Mouse (Mus musculus) thymus, adult 2 months (tissue): ENCODE measurements around the gene Cbfa2t3. TPM values are rescaled to one million over a fixed set of nuclear protein-coding genes. Genes with fewer than 3 reads are reported as not detected.
A peak's percentile ranks its signal among the peaks of the same experiment; 100 is the strongest.

Source experiments
- DNase-seq: peaks from one replicate; pipeline ENCODE4 v3.0.0; 2021
- H3K27ac ChIP-seq: fragments of 200-500 bp; 2 replicates; pipeline ENCODE4 v1.5.1; 2012; ENCODE audit warnings: low read length, control low read depth; ENCODE audit not compliant: control insufficient read depth, insufficient read depth
- H3K27me3 ChIP-seq: fragments of 200-500 bp; 2 replicates; pipeline ENCODE4 v1.6.1; 2012; ENCODE audit warnings: mild to moderate bottlenecking, low read length, moderate library complexity, mixed read lengths; ENCODE audit not compliant: control insufficient read depth, insufficient read depth
- H3K36me3 ChIP-seq: fragments of 200-500 bp; 2 replicates; pipeline ENCODE4 v1.6.1; 2012; ENCODE audit warnings: mild to moderate bottlenecking, low read length, moderate library complexity; ENCODE audit not compliant: control insufficient read depth, insufficient read depth
- H3K4me1 ChIP-seq: fragments of 200-500 bp; replicated peaks from 2 replicates; pipeline ENCODE4 v1.6.1; 2012; ENCODE audit warnings: low read length; ENCODE audit not compliant: control insufficient read depth, insufficient read depth
- H3K4me3 ChIP-seq: fragments of 200-500 bp; 2 replicates; pipeline ENCODE4 v1.5.1; 2012; ENCODE audit warnings: mild to moderate bottlenecking, low read length, control low read depth, moderate library complexity; ENCODE audit not compliant: control insufficient read depth, insufficient read depth
- CTCF ChIP-seq: fragments of 200-500 bp; IDR thresholded peaks from 2 replicates; pipeline ENCODE4 v1.5.1; 2012; ENCODE audit warnings: mild to moderate bottlenecking, control low read depth, low read length, moderate library complexity, borderline replicate concordance; ENCODE audit not compliant: control insufficient read depth, poor library complexity, insufficient read depth; ENCODE audit errors: extremely low read depth
- POLR2A ChIP-seq: fragments of 200-500 bp; IDR thresholded peaks from 2 replicates; pipeline ENCODE4 v1.6.1; 2012; ENCODE audit warnings: mild to moderate bottlenecking, low read length, control low read depth, moderate library complexity; ENCODE audit not compliant: control insufficient read depth, poor library complexity, insufficient read depth; ENCODE audit errors: extremely low read depth
- WGBS: fragments of 180-500 bp; shearing (Covaris S2); methylation state at CpG from one replicate; pipeline ENCODE4 v1.1.7; 2018; 5-methylcytosine and 5-hydroxymethylcytosine counted together
- polyA plus RNA-seq: library from polyadenylated mRNA; depleted of rRNA; stranded (reverse); fragments of >200 nt; gene quantifications from 2 replicates; pipeline ENCODE4 v1.2.3, GENCODE M21; 2012

The Cbfa2t3 gene
- polyA plus RNA-seq, 1 experiment, result 62.3 TPM

DNA sequence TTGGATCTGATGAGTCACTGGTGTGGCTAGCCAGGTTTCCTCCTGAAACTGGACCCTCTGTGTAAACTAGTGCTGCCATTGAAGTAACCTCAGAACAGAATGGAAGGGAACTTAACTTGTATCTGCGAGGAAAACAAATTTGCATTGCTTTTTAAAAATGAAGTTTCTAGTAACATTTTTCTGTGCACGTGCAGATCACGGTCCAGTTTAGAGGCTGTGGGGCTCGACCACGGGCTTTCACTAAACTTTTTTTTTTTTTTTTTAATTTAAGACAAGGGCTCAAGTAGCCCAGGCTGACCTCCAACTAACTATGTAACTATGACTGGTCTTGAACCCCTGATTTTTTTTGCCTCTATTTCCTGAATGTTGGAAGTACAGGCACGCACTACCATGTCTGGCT, 4.0 kb upstream of the Cbfa2t3 start:
- no peaks in the 10 kb centered on the region for H3K36me3 ChIP-seq
- DNase-seq, result no peak
- TF ChIP-seq CTCF, result no peak
- TF ChIP-seq POLR2A, result no peak
- no peaks in the 10 kb centered on the region for H3K27me3 ChIP-seq
- WGBS, result 22% methylated on average over 6 of the region's 6 CpGs
- H3K4me3 ChIP-seq, result no peak overlapping the region
- peak overlapping the region; percentile 95 for H3K27ac ChIP-seq
- H3K4me1 ChIP-seq, result peaks cover 85% of the 10 kb centered on the region

- H3K4me1 ChIP-seq, result peaks cover 85% of the 10 kb centered on the region
- H3K4me3 ChIP-seq, result no peak overlapping the region; the same call in 1 of the 2 replicates
- H3K27me3 ChIP-seq, result no peaks in the 10 kb centered on the region
- TF ChIP-seq CTCF (no peak), POLR2A (no peak)
- DNase-seq, result peak; percentile 78
- no peaks in the 10 kb centered on the region for H3K36me3 ChIP-seq
- peak overlapping the region; percentile 95 for H3K27ac ChIP-seq
- 4% methylated on average over 10 of the region's 10 CpGs for WGBS
Observed at GRCm38 (mm10) chr8:122702301-122702941, 3.5 kb upstream of the Cbfa2t3 start.

- H3K36me3 ChIP-seq, result no peaks in the 10 kb centered on the region
- H3K4me1 ChIP-seq, result peaks cover 85% of the 10 kb centered on the region
- 8% methylated on average over 12 of the region's 12 CpGs for WGBS
- peak overlapping the region; percentile 95 for H3K27ac ChIP-seq
- H3K27me3 ChIP-seq, result no peaks in the 10 kb centered on the region
- TF ChIP-seq POLR2A (no peak), CTCF (0 out of 2 replicates have a peak, but pooled peaks have one; percentile 66)
- H3K4me3 ChIP-seq, result no peak overlapping the region
- peak; percentile 86 for DNase-seq
Observed at GRCm38 (mm10) chr8:122701441-122702185, 2.7 kb upstream of the Cbfa2t3 start.

DNA sequence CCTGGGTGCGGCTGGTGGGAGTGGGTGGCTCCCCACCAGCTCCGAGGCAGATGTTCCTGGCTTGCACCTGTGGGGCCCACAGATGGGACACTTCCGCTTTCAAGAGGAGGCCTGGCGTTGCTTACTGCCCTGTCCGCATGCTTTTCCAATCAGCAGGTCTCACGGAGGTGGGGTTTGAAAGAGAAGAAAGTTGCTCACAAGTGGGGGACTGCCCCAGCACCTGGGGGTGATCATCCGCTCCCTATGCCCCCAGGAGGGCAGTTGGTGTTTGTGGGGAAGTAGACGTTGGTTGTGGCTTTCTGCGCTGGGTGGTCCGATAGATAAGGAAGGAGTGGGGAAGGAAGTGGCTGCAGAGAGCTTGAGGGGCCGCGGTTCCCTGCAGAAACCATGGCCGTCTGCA, 1.7 kb upstream of the Cbfa2t3 start:
- Histone ChIP-seq H3K27me3 (no peaks in the 10 kb centered on the region), H3K36me3 (no peaks in the 10 kb centered on the region), H3K4me1 (peaks cover 85% of the 10 kb centered on the region), H3K4me3 (no peak overlapping the region), H3K27ac (peak overlapping the region; percentile 89)
- WGBS, result 4% methylated on average over 13 of the region's 13 CpGs
- TF ChIP-seq POLR2A (no peak), CTCF (no peak)
- DNase-seq, result peak; percentile 73

DNA sequence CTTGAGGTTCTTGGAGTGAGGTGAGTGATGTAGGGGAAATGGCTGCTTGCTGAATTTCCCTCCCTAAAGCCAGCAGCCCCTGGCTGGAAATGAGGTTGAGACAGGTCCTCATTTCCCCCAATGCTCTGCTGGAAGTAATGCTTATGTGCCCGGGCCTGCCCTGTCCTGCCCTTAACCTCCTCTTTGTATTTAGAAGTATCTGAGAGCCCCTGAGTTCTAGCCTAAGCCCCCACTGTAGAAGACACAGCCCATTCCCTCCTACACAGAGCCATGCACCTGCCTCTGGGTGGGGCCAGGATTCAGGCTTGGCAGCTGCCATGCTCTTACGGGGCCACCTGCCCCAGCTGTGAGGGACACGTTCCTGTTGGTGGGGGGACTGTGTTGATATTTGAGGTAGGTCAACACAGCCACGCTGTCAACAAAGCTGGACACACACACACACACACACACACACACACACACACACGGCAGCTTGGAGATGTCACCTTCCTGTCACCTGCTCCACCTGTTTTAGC, 598 bp downstream of the Cbfa2t3 start:
- DNase-seq, result peak; percentile 79
- Histone ChIP-seq H3K4me1 (peaks cover 90% of the 10 kb centered on the region), H3K27ac (peak overlapping the region; percentile 63), H3K27me3 (no peaks in the 10 kb centered on the region), H3K36me3 (no peaks in the 10 kb centered on the region; the same call in 1 of the 2 replicates), H3K4me3 (peak overlapping the region; percentile 55)
- TF ChIP-seq POLR2A (no peak), CTCF (no peak)
- WGBS, result 4% methylated on average over 5 of the region's 5 CpGs

DNA sequence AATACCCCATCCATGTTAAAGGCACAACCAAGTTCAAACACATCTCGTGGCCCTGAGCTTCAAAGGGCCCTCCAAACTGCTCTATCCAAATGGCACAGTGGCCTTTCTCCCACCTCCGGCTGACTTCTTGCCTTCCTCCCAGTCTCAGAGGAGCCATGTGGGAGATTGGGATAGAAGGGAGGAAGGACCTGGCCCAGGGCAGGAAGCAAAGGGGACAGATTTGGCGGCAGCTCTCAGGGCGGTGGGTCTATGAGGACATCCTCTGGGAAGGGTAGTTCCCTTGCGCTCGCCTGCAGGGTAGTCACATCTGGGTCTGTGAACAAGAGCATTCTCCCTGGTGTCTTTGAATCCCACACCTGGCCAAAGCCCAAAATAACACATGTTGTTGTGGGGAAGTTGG, 1.3 kb downstream of the Cbfa2t3 start:
- Histone ChIP-seq H3K4me1 (peaks cover 92% of the 10 kb centered on the region), H3K27me3 (no peaks in the 10 kb centered on the region), H3K36me3 (no peaks in the 10 kb centered on the region; the same call in 1 of the 2 replicates), H3K4me3 (peak overlapping the region; percentile 55), H3K27ac (peak overlapping the region; percentile 63)
- 13% methylated on average over 6 of the region's 6 CpGs for WGBS
- no peak for TF ChIP-seq CTCF
- no peak for DNase-seq
